Mouse (Mus musculus) limb, embryonic 14.5 days (tissue): ENCODE data around the gene Fam189a1. TPM values are rescaled to one million over a fixed set of nuclear protein-coding genes. Genes with fewer than 3 reads are reported as not detected.
A peak's percentile ranks its signal among the peaks of the same experiment; 100 is the strongest.

ENCODE experiments used
- ATAC-seq: fragments of 200-750 bp; cut with Nextera tagmentation; 2 replicates; pipeline ENCODE4 v1.8.0; 2017; ENCODE audit warnings: low read depth, moderate number of reproducible peaks, moderate TSS enrichment; ENCODE audit not compliant: low FRiP score
- DNase-seq: peaks from one replicate; pipeline ENCODE4 v3.0.0-alpha.2; 2015; ENCODE audit warnings: low spot score
- H3K27ac ChIP-seq: fragments of 300-500 bp; sonication (generic); replicated peaks from 2 replicates; pipeline ENCODE4 v1.5.1; 2014; ENCODE audit warnings: low read depth, mild to moderate bottlenecking, low read length, moderate library complexity, mixed read lengths
- H3K27me3 ChIP-seq: fragments of 300-500 bp; sonication (generic); 2 replicates; pipeline ENCODE4 v1.6.1; 2014; ENCODE audit warnings: low read length, mixed read lengths; ENCODE audit not compliant: control insufficient read depth, insufficient read depth
- H3K36me3 ChIP-seq: fragments of 300-500 bp; sonication (generic); 2 replicates; pipeline ENCODE4 v1.6.1; 2014; ENCODE audit warnings: mild to moderate bottlenecking, low read length, moderate library complexity, mixed read lengths; ENCODE audit not compliant: control insufficient read depth, insufficient read depth
- H3K4me1 ChIP-seq: fragments of 300-500 bp; sonication (generic); 2 replicates; pipeline ENCODE4 v1.6.1; 2014; ENCODE audit warnings: antibody characterized with exemption, low read length, mixed read lengths; ENCODE audit not compliant: control insufficient read depth, insufficient read depth
- H3K4me2 ChIP-seq: fragments of 300-500 bp; sonication (generic); replicated peaks from 2 replicates; pipeline ENCODE4 v1.6.1; 2014; ENCODE audit warnings: low read depth, mild to moderate bottlenecking, low read length, moderate library complexity; ENCODE audit not compliant: severe bottlenecking
- H3K4me3 ChIP-seq: fragments of 300-500 bp; sonication (generic); replicated peaks from 2 replicates; pipeline ENCODE4 v1.5.1; 2014; ENCODE audit warnings: low read length
- H3K9ac ChIP-seq: fragments of 300-500 bp; sonication (generic); 2 replicates; pipeline ENCODE4 v1.6.1; 2014; ENCODE audit warnings: mild to moderate bottlenecking, low read depth, low read length, moderate library complexity; ENCODE audit not compliant: severe bottlenecking
- H3K9me3 ChIP-seq: fragments of 300-500 bp; sonication (generic); 2 replicates; pipeline ENCODE4 v1.6.1; 2016; ENCODE audit warnings: low read length; ENCODE audit not compliant: control insufficient read depth
- POLR2A ChIP-seq: fragments of 200-500 bp; IDR thresholded peaks from 2 replicates; pipeline ENCODE4 v1.8.0; 2012; ENCODE audit warnings: inconsistent platforms, mild to moderate bottlenecking, moderate library complexity, borderline replicate concordance; ENCODE audit not compliant: insufficient read depth, insufficient read length; ENCODE audit errors: extremely low read depth
- WGBS: fragments of 180-500 bp; shearing (Covaris S2); extraction: QIAGEN DNeasy Blood & Tissue Kit; methylation state at CpG from one replicate; pipeline ENCODE4 v1.1.7; 2014; 5-methylcytosine and 5-hydroxymethylcytosine counted together
- polyA plus RNA-seq, 2 experiments: library from polyadenylated mRNA; depleted of rRNA in 1 of 2; stranded (reverse) in 1 of 2; unstranded in 1 of 2; fragments of >200 nt; fragmentation: Nextera tagmentation in 1 of 2; extraction: Ambion mirVana in 1 of 2; gene quantifications; 2 replicates each; pipeline versions ENCODE4 v1.2.1 to v1.2.3; 2012 to 2014

Fam189a1 gene
- polyA plus RNA-seq, 2 experiments, result 7.4 to 15.1 TPM

DNA sequence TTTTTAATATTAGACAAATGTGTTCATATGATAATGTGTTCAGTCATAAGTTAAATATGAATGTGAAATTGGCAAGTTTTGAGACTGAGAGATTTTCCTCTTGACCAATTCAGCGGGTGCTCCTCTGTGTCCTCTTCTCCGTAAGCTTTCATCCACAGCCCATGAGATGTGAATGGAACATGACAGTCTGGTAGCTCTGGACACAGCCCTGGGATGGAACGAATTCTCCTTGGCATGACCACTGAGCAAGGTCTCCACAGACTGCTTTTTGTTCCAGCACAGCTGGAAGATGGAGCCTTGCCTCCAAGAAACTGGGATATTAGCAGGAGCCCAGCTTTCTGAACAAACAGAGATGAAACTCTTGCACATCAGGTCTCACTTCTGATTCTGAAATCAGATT lies 293.4 kb downstream of the Fam189a1 start:
- no peaks in the 10 kb centered on the region for H3K27me3 ChIP-seq
- no peaks in the 10 kb centered on the region for H3K9me3 ChIP-seq
- 88% methylated on average over 3 of the region's 3 CpGs for WGBS
- no peak overlapping the region for H3K4me3 ChIP-seq
- H3K27ac ChIP-seq, result no peak overlapping the region
- H3K9ac ChIP-seq, result no peak overlapping the region
- H3K4me1 ChIP-seq, result no peaks in the 10 kb centered on the region
- ATAC-seq (no peak), DNase-seq (no peak)
- H3K36me3 ChIP-seq, result no peaks in the 10 kb centered on the region
- no peak overlapping the region for H3K4me2 ChIP-seq
- no peak for TF ChIP-seq POLR2A

DNA sequence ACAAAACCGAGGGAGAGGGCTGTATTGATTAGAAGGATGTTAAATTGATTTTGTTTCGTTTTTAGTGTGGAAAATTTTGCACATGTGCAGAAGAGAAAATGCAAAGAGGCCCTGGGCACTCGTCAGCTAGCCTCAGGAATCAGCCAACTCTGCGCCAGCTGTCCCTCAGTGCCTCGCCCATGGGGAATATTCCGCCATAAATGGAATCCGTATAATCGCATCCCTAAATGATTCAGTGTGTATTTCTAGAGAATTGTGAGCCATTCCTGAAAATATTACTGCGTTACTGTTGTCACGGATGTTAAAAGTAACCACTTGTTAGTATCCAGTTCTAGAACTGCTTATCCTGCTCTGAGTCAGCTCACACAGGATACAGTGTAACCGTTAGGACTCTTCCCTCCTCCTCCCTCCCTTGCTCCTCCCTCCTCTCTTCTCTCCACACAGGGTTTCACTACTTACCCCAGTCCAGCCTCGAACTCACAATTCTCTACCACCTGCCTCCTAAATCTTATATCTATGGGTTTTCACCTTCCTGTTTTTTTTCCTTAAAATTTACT lies 299.8 kb downstream of the Fam189a1 start:
- TF ChIP-seq POLR2A, result no peak
- 0 out of 2 replicates have a peak overlapping the region, but pooled peaks have one; percentile 3 for H3K27ac ChIP-seq
- no peaks in the 10 kb centered on the region for H3K36me3 ChIP-seq
- no peak for DNase-seq
- no peaks in the 10 kb centered on the region for H3K27me3 ChIP-seq
- 0 out of 2 replicates have a peak, but pooled peaks have one; percentile 46 for ATAC-seq
- H3K4me1 ChIP-seq, result peaks cover 6% of the 10 kb centered on the region; the same call in 1 of the 2 replicates
- H3K9ac ChIP-seq, result no peak overlapping the region
- WGBS, result 39% methylated on average over 12 of the region's 12 CpGs
- H3K4me3 ChIP-seq, result peak overlapping the region; percentile 22
- H3K4me2 ChIP-seq, result peak overlapping the region; percentile 42
- no peaks in the 10 kb centered on the region for H3K9me3 ChIP-seq

DNA sequence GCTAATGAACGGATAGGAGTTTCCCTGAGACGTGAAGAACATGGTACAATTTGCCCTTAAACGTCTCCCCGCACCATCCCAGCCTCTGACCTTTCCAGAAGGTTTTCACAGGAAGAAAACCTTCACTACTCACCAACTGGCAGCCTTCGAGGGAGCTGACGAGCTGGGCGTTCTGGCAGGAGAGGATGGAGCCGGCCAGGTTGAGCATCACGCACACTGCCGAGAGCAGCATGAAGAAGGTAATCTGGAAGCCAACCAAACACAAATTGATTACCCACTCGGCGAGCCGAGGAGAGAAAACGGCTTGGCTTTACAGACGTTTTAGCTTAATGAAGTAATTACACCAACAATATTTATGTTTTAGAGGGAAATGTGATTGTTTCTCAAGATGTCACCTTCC lies 300.4 kb downstream of the Fam189a1 start:
- peak overlapping the region; percentile 31; the same call in 1 of the 2 replicates for H3K9ac ChIP-seq
- DNase-seq (no peak), ATAC-seq (peak; percentile 35; the same call in 1 of the 2 replicates)
- H3K4me2 ChIP-seq, result peak overlapping the region; percentile 42
- H3K27ac ChIP-seq, result no peak overlapping the region
- H3K9me3 ChIP-seq, result no peaks in the 10 kb centered on the region
- 26% methylated on average over 15 of the region's 15 CpGs for WGBS
- no peaks in the 10 kb centered on the region for H3K36me3 ChIP-seq
- H3K27me3 ChIP-seq, result no peaks in the 10 kb centered on the region
- TF ChIP-seq POLR2A, result no peak
- peaks cover 6% of the 10 kb centered on the region; the same call in 1 of the 2 replicates for H3K4me1 ChIP-seq
- peak overlapping the region; percentile 22 for H3K4me3 ChIP-seq

DNA sequence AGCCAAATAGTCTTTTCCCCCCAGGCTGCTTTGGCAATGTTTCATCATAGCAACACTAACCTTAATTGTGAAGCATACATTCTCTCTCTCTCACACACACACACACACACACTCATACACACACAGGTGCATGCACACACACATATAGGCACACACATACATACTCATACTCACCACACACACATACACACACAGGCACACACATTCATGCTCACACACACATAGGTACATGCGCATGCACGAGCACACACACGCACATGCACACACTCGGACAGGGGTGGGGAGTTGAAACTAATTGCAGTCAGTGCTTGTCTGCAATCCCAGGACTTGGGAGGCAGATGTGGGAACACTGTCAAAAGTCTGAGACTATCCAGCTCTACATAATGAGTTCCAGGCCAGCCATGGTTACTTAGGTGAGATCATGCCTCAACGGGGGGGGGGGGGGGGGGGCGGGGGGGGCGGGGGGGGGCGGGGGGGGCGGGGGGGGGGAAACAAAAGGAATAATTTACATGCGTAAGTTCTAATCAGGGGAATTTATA lies 300.9 kb downstream of the Fam189a1 start:
- WGBS, result 53% methylated on average over 5 of the region's 10 CpGs
- Histone ChIP-seq H3K9me3 (no peaks in the 10 kb centered on the region), H3K27ac (no peak overlapping the region), H3K4me2 (no peak overlapping the region; the same call in 1 of the 2 replicates), H3K4me3 (no peak overlapping the region), H3K27me3 (no peaks in the 10 kb centered on the region), H3K4me1 (peaks cover 6% of the 10 kb centered on the region; the same call in 1 of the 2 replicates), H3K9ac (no peak overlapping the region), H3K36me3 (no peaks in the 10 kb centered on the region)
- DNase-seq (peak; percentile 55), ATAC-seq (no peak)
- TF ChIP-seq POLR2A, result no peak

DNA sequence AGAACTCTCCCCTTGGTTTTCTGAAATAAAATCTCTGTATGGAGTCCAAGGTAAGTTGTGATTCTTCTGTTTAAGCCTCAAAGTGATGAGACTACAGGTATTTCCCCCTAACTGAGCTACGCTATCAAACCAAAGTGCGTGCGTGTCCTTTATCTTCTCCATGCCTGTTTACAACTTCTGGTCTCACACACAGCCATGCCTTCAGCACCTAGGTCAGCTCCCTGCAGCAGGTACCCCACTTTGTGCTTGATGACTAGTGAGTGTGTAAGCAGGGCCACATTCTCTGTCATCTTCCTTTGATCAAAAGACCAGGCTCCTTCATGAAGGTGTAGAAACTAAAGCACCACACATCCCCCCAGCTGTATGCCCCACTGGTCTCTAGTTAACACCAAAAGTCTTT lies 305.6 kb downstream of the Fam189a1 start:
- no peaks in the 10 kb centered on the region for H3K36me3 ChIP-seq
- no peaks in the 10 kb centered on the region for H3K27me3 ChIP-seq
- no peaks in the 10 kb centered on the region for H3K4me1 ChIP-seq
- 27% methylated on average over 3 of the region's 3 CpGs for WGBS
- no peak overlapping the region for H3K27ac ChIP-seq
- TF ChIP-seq POLR2A, result no peak
- H3K9me3 ChIP-seq, result no peaks in the 10 kb centered on the region
- ATAC-seq (no peak), DNase-seq (peak; percentile 49)
- H3K4me3 ChIP-seq, result no peak overlapping the region
- no peak overlapping the region for H3K4me2 ChIP-seq
- no peak overlapping the region for H3K9ac ChIP-seq
